Mouse (Mus musculus) heart, embryonic 16.5 days (tissue): Measurements from ENCODE around the gene C5ar2. TPM values are rescaled to one million over a fixed set of nuclear protein-coding genes. Genes with fewer than 3 reads are reported as not detected.
A peak's percentile ranks its signal among the peaks of the same experiment; 100 is the strongest.

Experiments used
- ATAC-seq: fragments of 200-750 bp; cut with Nextera tagmentation; replicated peaks from 2 replicates; pipeline ENCODE4 v1.8.0; 2017; ENCODE audit warnings: moderate number of reproducible peaks; ENCODE audit not compliant: insufficient read depth, low FRiP score; ENCODE audit errors: extremely low read depth
- H3K27ac ChIP-seq: fragments of 300-500 bp; sonication (generic); 2 replicates; pipeline ENCODE4 v1.5.1; 2014; ENCODE audit warnings: mild to moderate bottlenecking, low read length, control low read depth, moderate library complexity
- H3K27me3 ChIP-seq: fragments of 300-500 bp; sonication (generic); 2 replicates; pipeline ENCODE4 v1.6.1; 2014; ENCODE audit warnings: low read length, mixed read lengths; ENCODE audit not compliant: control insufficient read depth, insufficient read depth
- H3K36me3 ChIP-seq: fragments of 300-500 bp; sonication (generic); 2 replicates; pipeline ENCODE4 v1.6.1; 2014; ENCODE audit not compliant: control insufficient read depth, insufficient read depth
- H3K4me1 ChIP-seq: fragments of 300-500 bp; sonication (generic); 2 replicates; pipeline ENCODE4 v1.6.1; 2014; ENCODE audit warnings: low read length, mixed read lengths; ENCODE audit not compliant: control insufficient read depth, insufficient read depth
- H3K4me2 ChIP-seq: fragments of 300-500 bp; sonication (generic); 2 replicates; pipeline ENCODE4 v1.6.1; 2014; ENCODE audit warnings: low read depth, mild to moderate bottlenecking, control low read depth, low read length
- H3K4me3 ChIP-seq: fragments of 300-500 bp; sonication (generic); 2 replicates; pipeline ENCODE4 v1.5.1; 2014; ENCODE audit warnings: mild to moderate bottlenecking, control low read depth, low read length
- H3K9ac ChIP-seq: fragments of 300-500 bp; sonication (generic); 2 replicates; pipeline ENCODE4 v1.6.1; 2014; ENCODE audit warnings: low read length, control low read depth
- H3K9me3 ChIP-seq: fragments of 300-500 bp; sonication (generic); replicated peaks from 2 replicates; pipeline ENCODE4 v1.6.1; 2016; ENCODE audit warnings: low read length; ENCODE audit not compliant: control insufficient read depth
- WGBS: fragments of 180-500 bp; shearing (Covaris S2); extraction: QIAGEN DNeasy Blood & Tissue Kit; methylation state at CpG from one replicate; pipeline ENCODE4 v1.1.7; 2014; 5-methylcytosine and 5-hydroxymethylcytosine counted together
- polyA plus RNA-seq: library from polyadenylated mRNA; unstranded; fragments of >200 nt; fragmentation: Nextera tagmentation; extraction: Ambion mirVana; gene quantifications from 2 replicates; pipeline ENCODE4 v1.2.1, GENCODE M21; 2015

C5ar2 gene
- polyA plus RNA-seq, 1 experiment from 2014 or later, result 0.88 TPM

DNA sequence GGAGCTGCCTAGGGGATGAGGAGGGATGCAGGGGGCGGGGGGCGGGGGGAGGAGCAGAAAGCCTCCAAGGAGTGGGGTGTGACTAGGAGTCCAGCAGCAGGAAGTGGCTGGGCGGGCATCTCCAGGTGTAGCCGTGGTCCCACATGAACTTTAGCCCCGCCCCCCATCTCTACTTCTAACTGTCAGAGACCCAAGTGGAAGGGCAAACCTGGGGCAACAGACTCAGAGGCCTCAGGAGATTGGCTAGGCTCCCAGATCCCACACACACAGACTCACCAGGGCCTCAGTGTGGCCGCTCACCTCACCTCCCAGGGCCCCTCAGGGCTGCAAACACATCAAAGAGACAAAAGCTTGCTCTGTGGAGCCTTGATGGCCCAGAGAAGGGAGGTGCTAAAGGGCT is 47.3 kb downstream of the C5ar2 start:
- 0 out of 2 replicates have a peak, but pooled peaks have one; percentile 25 for ATAC-seq
- Histone ChIP-seq H3K27ac (no peak overlapping the region; the same call in 1 of the 2 replicates), H3K4me3 (no peak overlapping the region), H3K36me3 (peaks cover 11% of the 10 kb centered on the region), H3K27me3 (no peaks in the 10 kb centered on the region), H3K9ac (no peak overlapping the region), H3K4me2 (no peak overlapping the region), H3K9me3 (no peaks in the 10 kb centered on the region), H3K4me1 (no peaks in the 10 kb centered on the region)
- WGBS, result 47% methylated on average over 6 of the region's 6 CpGs

DNA sequence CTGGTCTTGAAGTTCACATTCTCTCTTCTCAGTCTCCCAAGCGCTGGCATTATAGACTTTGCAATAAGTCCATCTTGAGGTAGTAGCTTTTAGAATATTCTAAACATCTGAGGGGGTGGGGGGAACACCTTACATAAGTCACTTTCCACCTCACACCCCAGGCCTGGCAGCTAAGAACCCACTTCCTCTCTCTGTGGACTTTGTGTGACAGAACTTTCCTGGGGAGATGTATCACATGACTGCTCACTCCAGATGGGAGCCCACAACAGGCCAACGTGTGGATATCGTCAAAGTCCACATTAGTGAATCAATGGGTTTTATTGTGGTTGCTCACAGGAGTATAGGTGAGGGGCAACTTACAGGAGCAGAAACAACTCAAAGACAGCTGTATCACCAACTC is 50.3 kb downstream of the C5ar2 start:
- Histone ChIP-seq H3K9ac (no peak overlapping the region), H3K4me2 (no peak overlapping the region), H3K4me3 (no peak overlapping the region), H3K4me1 (no peaks in the 10 kb centered on the region), H3K27ac (no peak overlapping the region), H3K9me3 (no peaks in the 10 kb centered on the region), H3K27me3 (no peaks in the 10 kb centered on the region), H3K36me3 (peaks cover 4% of the 10 kb centered on the region; the same call in 1 of the 2 replicates)
- ATAC-seq, result no peak
- 40% methylated on average over 3 of the region's 3 CpGs for WGBS

DNA sequence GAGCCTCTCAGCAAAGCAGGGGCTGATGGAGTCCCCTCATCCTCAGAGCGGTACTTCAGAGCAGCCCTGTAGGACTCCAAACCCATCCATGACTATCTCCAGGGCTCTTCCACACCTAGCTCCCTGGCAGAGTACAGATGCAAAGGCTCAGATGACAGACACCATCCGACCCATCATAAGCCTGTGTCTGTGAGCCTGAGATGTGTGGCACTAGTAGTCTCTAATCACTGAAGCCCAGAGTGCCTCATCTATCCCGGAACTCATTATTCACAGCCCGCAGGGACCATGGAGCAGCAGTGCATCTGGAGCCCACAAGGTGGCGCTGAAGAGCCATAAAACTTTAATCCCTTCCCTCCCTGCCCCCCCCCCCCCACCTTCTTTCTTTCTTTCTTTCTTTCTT is 51.6 kb downstream of the C5ar2 start:
- 17% methylated on average over 5 of the region's 5 CpGs for WGBS
- no peak for ATAC-seq
- H3K27ac ChIP-seq, result no peak overlapping the region

DNA sequence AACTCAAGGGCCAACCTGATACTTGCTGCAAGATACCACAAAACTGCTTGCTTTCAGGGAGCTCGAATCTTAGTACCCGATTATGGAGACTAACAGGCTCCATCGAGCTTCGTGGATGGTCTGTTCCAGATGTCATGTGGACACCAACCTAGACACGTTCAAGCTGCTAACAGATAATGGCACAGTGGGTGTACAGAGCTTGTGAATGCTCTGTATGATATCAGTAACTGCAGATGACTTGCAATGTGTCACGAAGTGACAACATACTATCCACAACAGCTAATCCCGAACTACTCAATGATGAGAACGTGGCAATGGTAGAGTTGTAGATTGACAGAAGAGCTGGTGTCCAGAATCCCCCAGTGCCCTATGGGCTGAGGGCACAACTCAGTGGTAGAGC is 56.5 kb downstream of the C5ar2 start:
- Histone ChIP-seq H3K9ac (no peak overlapping the region), H3K4me1 (no peaks in the 10 kb centered on the region), H3K27me3 (no peaks in the 10 kb centered on the region), H3K4me3 (no peak overlapping the region), H3K27ac (no peak overlapping the region), H3K36me3 (no peaks in the 10 kb centered on the region), H3K4me2 (no peak overlapping the region), H3K9me3 (no peaks in the 10 kb centered on the region)
- WGBS, result 72% methylated on average over 8 of the region's 8 CpGs
- ATAC-seq, result no peak

More for the DNA sequence above, 51.6 kb downstream of the C5ar2 start:
- no peaks in the 10 kb centered on the region for H3K9me3 ChIP-seq
- no peaks in the 10 kb centered on the region for H3K36me3 ChIP-seq
- no peaks in the 10 kb centered on the region for H3K27me3 ChIP-seq
- H3K4me3 ChIP-seq, result no peak overlapping the region
- no peaks in the 10 kb centered on the region for H3K4me1 ChIP-seq
- no peak overlapping the region for H3K9ac ChIP-seq
- H3K4me2 ChIP-seq, result no peak overlapping the region

Other genes starting within 250 kb of the C5ar2 start
- 4.7 and 4.8 TPM in 2 replicates for gene Bicra, start 196.2 kb downstream of the C5ar2 start, polyA plus RNA-seq
- gene Zfp541, start 182.3 kb downstream of the C5ar2 start, polyA plus RNA-seq, result 0.05 TPM in 1 of 2 replicates, not detected in the other
- 166 and 168 TPM in 2 replicates for gene Napa, start 145.7 kb downstream of the C5ar2 start, polyA plus RNA-seq
- 32.5 and 36.1 TPM in 2 replicates for gene Kptn, start 124.3 kb downstream of the C5ar2 start, polyA plus RNA-seq
- 0.15 and 0.20 TPM in 2 replicates for gene Slc8a2, start 114.3 kb downstream of the C5ar2 start, polyA plus RNA-seq
- 14.5 and 15.4 TPM in 2 replicates for gene Meis3, start 69.1 kb downstream of the C5ar2 start, polyA plus RNA-seq
- gene Dhx34, start 22.1 kb downstream of the C5ar2 start, polyA plus RNA-seq, result 10.8 and 11.2 TPM in 2 replicates
- 2.6 and 3.2 TPM in 2 replicates for gene C5ar1, start 15.4 kb upstream of the C5ar2 start, polyA plus RNA-seq
- 6.9 and 9.0 TPM in 2 replicates for gene Inafm1, start 29.5 kb upstream of the C5ar2 start, polyA plus RNA-seq
- 12.0 and 15.2 TPM in 2 replicates for gene Ccdc9, start 42.6 kb upstream of the C5ar2 start, polyA plus RNA-seq
- 5.7 and 6.8 TPM in 2 replicates for gene Bbc3, start 64.2 kb upstream of the C5ar2 start, polyA plus RNA-seq
- 211 and 235 TPM in 2 replicates for gene Sae1, start 143.7 kb upstream of the C5ar2 start, polyA plus RNA-seq
- 8.5 and 9.0 TPM in 2 replicates for gene Zc3h4, start 156.8 kb upstream of the C5ar2 start, polyA plus RNA-seq
- gene Tmem160, start 208.6 kb upstream of the C5ar2 start, polyA plus RNA-seq, result 81.6 and 82.1 TPM in 2 replicates
- gene Npas1, start 233.6 kb upstream of the C5ar2 start, polyA plus RNA-seq, result 0.49 and 0.59 TPM in 2 replicates